Mouse (Mus musculus): ENCODE measurements around the gene Zfp770. TPM values are rescaled to one million over a fixed set of nuclear protein-coding genes. Genes with fewer than 3 reads are reported as not detected.

Gene Zfp770
- polyA plus RNA-seq, 1 experiment from 2014 or later: 5.0 TPM

DNA sequence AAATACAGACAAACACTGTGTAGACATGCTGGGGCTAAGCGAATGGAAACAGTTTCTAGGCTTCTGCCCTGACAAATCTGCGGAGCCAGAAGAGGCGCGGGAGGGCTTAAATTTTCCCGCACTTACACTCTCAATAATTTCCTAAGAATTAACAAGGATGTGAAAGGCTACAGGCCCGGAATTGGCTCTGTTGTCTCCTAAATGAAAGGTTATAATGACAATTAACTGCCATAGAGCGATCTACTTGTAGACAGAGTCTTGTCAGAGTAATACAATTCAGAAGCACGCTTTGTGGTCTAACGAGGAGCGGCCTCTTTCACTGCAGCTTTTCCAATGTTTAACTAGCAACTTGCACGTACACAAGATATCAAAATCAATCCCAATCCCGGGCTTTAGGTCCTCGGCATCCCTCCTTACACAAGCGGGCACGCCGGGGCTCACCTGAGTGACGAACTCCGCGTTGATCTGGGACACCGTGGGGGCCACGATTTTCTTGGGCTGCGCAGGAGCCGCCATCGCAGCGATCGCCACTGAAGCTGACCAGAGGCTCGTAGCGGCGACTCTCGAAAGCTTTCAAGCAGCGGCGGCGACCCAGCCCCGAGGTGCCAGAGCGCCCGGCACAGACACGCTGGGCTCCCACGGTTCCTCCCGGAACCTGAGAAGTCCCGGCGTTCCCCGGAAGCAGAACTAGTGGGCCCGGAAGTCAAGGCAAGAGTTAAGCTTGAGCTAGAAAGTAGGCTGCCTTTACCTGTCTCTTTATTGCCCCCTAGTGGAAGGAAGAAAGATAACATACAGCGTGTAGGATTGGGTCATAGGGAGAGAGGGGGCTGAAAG is 26.4 kb downstream of the Zfp770 start:
- H3K4me3 ChIP-seq (replicated peaks): peak overlapping the region; percentile 85
- H3K27ac ChIP-seq: peak overlapping the region; percentile 25; the same call in 1 of the 2 replicates
- WGBS: under 1% methylated on average over 44 of the region's 44 CpGs
- H3K4me1 ChIP-seq: peaks cover 8% of the 10 kb centered on the region
- H3K4me2 ChIP-seq: peak overlapping the region; percentile 80
- peak overlapping the region; percentile 84 for H3K9ac ChIP-seq
- no peaks in the 10 kb centered on the region for H3K27me3 ChIP-seq
- no peaks in the 10 kb centered on the region for H3K9me3 ChIP-seq (replicated peaks)
- peaks cover 12% of the 10 kb centered on the region for H3K36me3 ChIP-seq
- peak; percentile 97 for ATAC-seq (replicated peaks; ENCODE audit: low FRiP score)

DNA sequence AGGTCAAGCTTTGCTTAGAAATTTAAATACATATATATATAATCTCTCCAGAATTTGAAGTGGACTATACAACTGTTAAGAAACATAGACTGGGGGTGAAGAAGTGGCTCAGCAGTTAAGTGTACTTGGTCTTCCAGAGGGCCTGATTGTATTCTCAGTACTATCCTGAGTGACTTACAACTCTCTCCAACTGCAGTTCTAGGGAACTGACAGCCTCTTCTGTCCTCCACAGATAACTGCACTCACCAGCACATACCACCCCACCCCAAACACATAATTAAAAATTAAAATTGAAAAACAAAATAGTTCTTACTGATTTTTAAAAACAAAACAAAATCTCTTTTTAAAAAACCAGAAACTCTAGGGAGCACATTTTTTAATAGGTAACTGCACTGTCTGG is 28.0 kb downstream of the Zfp770 start:
- H3K27ac ChIP-seq: no peak overlapping the region
- ATAC-seq (replicated peaks; ENCODE audit: low FRiP score): no peak
- H3K9me3 ChIP-seq (replicated peaks): no peaks in the 10 kb centered on the region
- no peak overlapping the region for H3K4me2 ChIP-seq
- H3K4me1 ChIP-seq: peaks cover 8% of the 10 kb centered on the region
- H3K4me3 ChIP-seq (replicated peaks): no peak overlapping the region
- no peak overlapping the region for H3K9ac ChIP-seq
- H3K27me3 ChIP-seq: no peaks in the 10 kb centered on the region
- H3K36me3 ChIP-seq: peaks cover 19% of the 10 kb centered on the region

DNA sequence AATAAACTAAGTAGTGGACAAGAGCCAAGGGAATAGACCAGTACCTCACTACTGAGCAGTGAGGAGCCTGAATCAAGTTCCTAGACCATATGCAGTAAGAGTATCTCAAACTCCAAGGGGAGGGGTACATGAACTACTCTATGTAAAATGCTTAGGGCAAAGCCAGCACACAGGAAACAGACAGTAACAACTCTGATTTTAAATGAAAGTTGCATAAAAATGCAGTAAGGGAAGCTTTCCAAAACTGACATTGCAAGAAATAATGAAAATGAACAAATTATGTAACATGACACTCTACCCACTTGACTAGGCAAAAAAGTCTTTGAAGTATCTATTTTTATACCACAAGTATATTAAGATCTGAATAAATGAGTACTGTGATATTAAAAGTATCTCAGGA is 33.4 kb downstream of the Zfp770 start:
- Histone ChIP-seq H3K4me2 (no peak overlapping the region), H3K9me3 (replicated peaks) (no peaks in the 10 kb centered on the region), H3K4me1 (no peaks in the 10 kb centered on the region), H3K36me3 (peaks cover 56% of the 10 kb centered on the region), H3K27me3 (no peaks in the 10 kb centered on the region), H3K4me3 (replicated peaks) (no peak overlapping the region), H3K27ac (no peak overlapping the region), H3K9ac (no peak overlapping the region)
- no peak for ATAC-seq (replicated peaks; ENCODE audit: low FRiP score)

DNA sequence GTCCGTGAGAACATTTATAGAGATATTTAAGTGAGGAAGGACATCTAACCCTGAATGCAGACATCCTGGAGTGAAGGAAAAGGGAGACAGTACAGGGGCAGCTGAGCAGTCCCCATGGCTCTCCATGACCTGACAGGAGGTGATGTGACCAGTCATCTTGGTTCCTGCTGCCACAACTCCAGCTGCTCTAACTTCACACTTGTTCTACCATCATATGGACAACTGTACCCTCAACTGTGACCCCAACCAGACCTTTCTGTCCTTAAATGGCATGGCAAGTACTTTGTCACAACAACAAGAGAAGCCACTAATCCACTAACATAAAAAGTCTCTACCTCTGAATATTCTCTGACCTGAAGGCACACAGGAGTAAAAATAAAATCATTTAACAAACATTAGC is 39.3 kb downstream of the Zfp770 start:
- 84% methylated on average over 1 of the region's 1 CpGs for WGBS
- Histone ChIP-seq H3K27ac (no peak overlapping the region), H3K4me1 (no peaks in the 10 kb centered on the region), H3K27me3 (no peaks in the 10 kb centered on the region), H3K36me3 (peaks cover 79% of the 10 kb centered on the region), H3K9ac (no peak overlapping the region), H3K4me3 (replicated peaks) (no peak overlapping the region), H3K9me3 (replicated peaks) (no peaks in the 10 kb centered on the region), H3K4me2 (no peak overlapping the region)
- ATAC-seq (replicated peaks; ENCODE audit: low FRiP score): no peak

DNA sequence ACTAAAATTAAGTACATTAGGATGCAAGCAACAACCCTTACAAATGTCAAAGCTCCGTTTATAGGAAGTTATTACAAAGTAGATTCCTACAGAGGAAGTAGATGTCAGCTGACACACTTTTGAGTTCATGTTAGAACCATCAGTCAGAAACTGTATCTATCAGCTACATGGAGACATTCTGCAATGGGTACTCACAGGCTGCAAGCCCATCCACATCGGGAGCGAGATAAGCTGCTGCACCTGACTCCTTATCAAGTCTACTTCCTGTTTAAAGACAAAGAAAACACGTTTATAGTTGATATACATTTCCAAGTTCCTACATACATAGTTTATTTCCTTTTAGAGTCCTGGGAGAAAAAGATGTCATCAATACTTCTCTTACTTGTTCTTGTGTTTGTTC is 43.9 kb downstream of the Zfp770 start:
- H3K36me3 ChIP-seq: peaks cover 86% of the 10 kb centered on the region

DNA sequence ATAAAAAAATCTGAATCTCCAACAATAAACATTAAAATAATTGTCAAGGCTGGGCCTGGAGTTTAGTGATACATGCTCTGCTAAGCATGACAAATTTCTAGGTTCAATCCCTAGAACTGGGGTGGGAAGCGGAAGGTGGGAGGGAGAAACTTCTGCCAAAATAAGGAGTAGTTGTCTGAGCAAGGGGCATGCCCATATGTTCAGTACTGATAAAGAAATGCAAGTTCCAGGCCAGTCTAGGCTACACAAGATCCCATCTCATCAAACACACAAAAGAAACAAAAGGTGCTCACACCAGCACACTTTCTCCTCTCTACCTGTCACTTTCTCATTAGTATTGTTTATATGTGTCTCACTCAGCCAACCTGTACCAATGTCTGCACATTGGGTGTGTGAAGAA is 44.6 kb downstream of the Zfp770 start:
- Histone ChIP-seq H3K4me3 (replicated peaks) (no peak overlapping the region), H3K4me2 (no peak overlapping the region), H3K27ac (no peak overlapping the region), H3K36me3 (peaks cover 84% of the 10 kb centered on the region), H3K9ac (no peak overlapping the region), H3K27me3 (no peaks in the 10 kb centered on the region), H3K9me3 (replicated peaks) (no peaks in the 10 kb centered on the region), H3K4me1 (no peaks in the 10 kb centered on the region)
- no peak for ATAC-seq (replicated peaks; ENCODE audit: low FRiP score)
- whole genome bisulfite sequencing: 81% methylated on average over 1 of the region's 1 CpGs

More for the DNA sequence above, 43.9 kb downstream of the Zfp770 start:
- Histone ChIP-seq H3K9me3 (replicated peaks) (no peaks in the 10 kb centered on the region), H3K27ac (no peak overlapping the region), H3K4me2 (no peak overlapping the region), H3K4me3 (replicated peaks) (no peak overlapping the region), H3K9ac (no peak overlapping the region), H3K4me1 (no peaks in the 10 kb centered on the region), H3K27me3 (no peaks in the 10 kb centered on the region)
- 85% methylated on average over 4 of the region's 4 CpGs for WGBS
- no peak for ATAC-seq (replicated peaks; ENCODE audit: low FRiP score)

DNA sequence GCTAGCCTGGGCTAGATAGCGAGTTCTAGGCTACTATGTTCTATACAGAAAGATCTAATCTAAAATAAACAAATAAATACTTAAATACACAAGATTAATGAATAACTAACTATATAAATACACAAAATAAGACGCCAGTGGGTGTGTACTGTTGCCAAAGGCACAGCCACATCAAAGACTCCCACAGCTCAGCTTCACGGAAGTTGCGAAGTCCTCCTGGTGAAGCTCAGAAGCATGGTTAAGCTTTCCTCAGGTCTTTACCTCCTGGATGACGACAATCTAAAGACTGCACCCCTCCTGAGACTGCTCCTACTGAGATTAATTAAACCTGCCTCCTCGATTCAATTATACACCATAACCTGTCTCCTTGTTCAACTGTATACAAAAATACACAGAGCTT is 48.0 kb downstream of the Zfp770 start:
- Histone ChIP-seq H3K4me3 (replicated peaks) (no peak overlapping the region), H3K4me2 (no peak overlapping the region), H3K27ac (no peak overlapping the region), H3K27me3 (no peaks in the 10 kb centered on the region), H3K4me1 (no peaks in the 10 kb centered on the region), H3K9ac (no peak overlapping the region), H3K9me3 (replicated peaks) (no peaks in the 10 kb centered on the region), H3K36me3 (peaks cover 86% of the 10 kb centered on the region)
- no peak for ATAC-seq (replicated peaks; ENCODE audit: low FRiP score)
- 95% methylated on average over 6 of the region's 6 CpGs for WGBS

DNA sequence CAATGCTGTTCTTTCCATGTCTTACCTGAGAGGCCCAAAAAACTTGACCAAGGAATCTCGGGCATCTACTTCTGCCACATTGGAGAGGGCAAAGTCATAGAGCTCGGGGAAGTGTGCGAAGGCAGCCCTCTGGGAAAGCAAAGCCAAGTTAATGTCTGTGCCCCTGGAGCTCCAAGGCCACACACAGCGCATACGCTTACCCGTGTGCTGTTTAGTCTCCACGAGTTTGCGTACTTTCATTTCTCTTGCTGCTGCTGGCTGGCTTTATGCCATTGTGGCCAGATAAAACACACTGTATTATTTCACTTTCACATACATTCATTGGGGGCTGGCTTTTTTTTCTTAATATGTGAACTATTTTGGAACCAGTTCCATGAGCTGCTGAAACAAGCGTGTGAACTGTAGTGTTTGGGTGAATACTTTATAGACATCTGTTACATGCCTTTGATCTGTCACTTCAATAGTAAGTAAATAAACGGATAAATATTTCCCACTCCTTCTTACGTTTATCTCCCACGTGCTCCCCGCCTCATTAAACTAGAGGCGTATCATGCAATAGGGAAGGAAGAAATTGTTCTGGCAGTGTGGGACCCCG is 54.3 kb downstream of the Zfp770 start:
- ATAC-seq (replicated peaks; ENCODE audit: low FRiP score): no peak
- Histone ChIP-seq H3K9ac (no peak overlapping the region), H3K27ac (no peak overlapping the region), H3K9me3 (replicated peaks) (no peaks in the 10 kb centered on the region), H3K4me1 (no peaks in the 10 kb centered on the region), H3K27me3 (no peaks in the 10 kb centered on the region), H3K4me3 (replicated peaks) (no peak overlapping the region), H3K36me3 (peaks cover 86% of the 10 kb centered on the region), H3K4me2 (no peak overlapping the region)
- WGBS: 90% methylated on average over 15 of the region's 15 CpGs

DNA sequence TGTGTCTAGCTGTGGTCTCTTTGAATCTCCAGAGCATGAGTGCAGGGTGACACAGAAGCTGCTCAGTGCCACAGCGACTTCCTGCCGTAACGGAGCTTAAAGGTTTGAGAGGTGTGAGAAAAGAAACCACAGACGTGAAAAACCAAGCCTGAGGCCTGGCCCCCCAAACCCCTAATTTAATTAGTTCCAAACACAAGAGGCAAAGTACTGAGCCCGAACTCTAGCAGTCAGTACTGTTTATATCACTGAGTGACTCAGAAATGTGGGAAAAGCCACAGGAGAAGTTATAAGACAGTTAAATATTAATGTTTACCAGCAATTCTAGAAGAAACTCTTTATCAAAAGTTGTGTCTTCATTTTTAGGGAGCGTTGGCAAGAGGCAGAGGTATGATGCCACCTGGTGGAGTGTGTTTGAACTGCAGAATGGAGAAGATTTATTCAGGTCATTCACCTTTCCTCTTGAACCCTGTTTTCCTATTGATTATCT is 55.9 kb downstream of the Zfp770 start:
- no peak overlapping the region for H3K4me3 ChIP-seq (replicated peaks)
- ATAC-seq (replicated peaks; ENCODE audit: low FRiP score): no peak
- no peaks in the 10 kb centered on the region for H3K27me3 ChIP-seq
- no peak overlapping the region for H3K4me2 ChIP-seq
- H3K9ac ChIP-seq: no peak overlapping the region
- no peaks in the 10 kb centered on the region for H3K4me1 ChIP-seq
- H3K36me3 ChIP-seq: peaks cover 88% of the 10 kb centered on the region
- H3K9me3 ChIP-seq (replicated peaks): no peaks in the 10 kb centered on the region
- WGBS: 70% methylated on average over 6 of the region's 6 CpGs
- no peak overlapping the region for H3K27ac ChIP-seq

DNA sequence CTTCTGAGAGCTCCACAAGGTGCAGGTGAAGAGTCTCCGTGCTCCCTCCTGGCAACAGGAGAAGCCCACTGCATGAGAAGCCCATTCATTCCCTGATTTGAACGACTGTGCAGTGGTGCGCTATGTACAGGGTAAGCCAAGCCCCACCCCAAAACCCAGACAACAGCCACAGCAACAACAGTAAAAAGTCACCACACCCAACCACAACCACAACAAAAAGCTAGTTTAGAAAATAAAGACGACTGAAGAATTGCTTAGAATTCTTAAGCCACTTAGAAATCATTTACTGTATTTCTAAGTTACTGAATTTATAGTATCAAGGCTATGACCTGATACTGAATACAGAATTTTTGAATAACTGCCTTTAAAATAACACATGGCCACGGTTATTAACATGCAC is 56.4 kb downstream of the Zfp770 start:
- no peak overlapping the region for H3K27ac ChIP-seq
- WGBS: 92% methylated on average over 5 of the region's 5 CpGs
- H3K4me1 ChIP-seq: no peaks in the 10 kb centered on the region
- no peaks in the 10 kb centered on the region for H3K9me3 ChIP-seq (replicated peaks)
- ATAC-seq (replicated peaks; ENCODE audit: low FRiP score): no peak
- no peak overlapping the region for H3K4me3 ChIP-seq (replicated peaks)
- no peak overlapping the region for H3K9ac ChIP-seq
- no peak overlapping the region for H3K4me2 ChIP-seq
- H3K27me3 ChIP-seq: no peaks in the 10 kb centered on the region
- peaks cover 88% of the 10 kb centered on the region for H3K36me3 ChIP-seq

DNA sequence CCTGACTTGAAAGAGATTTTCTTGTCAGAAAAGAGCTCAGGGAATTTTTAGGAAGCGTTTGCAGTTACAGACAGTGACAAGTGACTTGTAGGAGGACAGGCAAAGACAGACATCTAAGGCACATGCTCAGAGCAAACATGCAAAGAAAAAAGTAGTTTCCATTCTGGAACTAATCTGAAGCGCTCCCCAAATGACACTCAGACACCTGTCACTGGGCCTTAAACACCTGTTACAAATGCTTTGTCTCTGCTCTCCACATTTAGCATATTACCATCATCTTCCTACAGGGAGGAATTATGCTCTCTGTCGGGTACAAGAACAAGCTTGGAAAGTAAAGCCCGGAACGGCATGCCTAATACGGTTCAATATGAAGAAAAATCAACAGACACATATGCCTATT is 57.4 kb downstream of the Zfp770 start:
- ATAC-seq (replicated peaks; ENCODE audit: low FRiP score): no peak
- 94% methylated on average over 6 of the region's 6 CpGs for WGBS
- H3K4me3 ChIP-seq (replicated peaks): no peak overlapping the region
- no peaks in the 10 kb centered on the region for H3K9me3 ChIP-seq (replicated peaks)
- peaks cover 88% of the 10 kb centered on the region for H3K36me3 ChIP-seq
- H3K4me2 ChIP-seq: no peak overlapping the region
- no peak overlapping the region for H3K9ac ChIP-seq
- no peak overlapping the region for H3K27ac ChIP-seq
- no peaks in the 10 kb centered on the region for H3K4me1 ChIP-seq
- no peaks in the 10 kb centered on the region for H3K27me3 ChIP-seq

Data from kidney, embryonic 15.5 days (tissue).